ENCODE assay signal across 10 mouse cellular contexts in genomic region chrX:137019310-137019709, GRCm38 (mm10). TPM values are rescaled to one million over a fixed set of nuclear protein-coding genes. Genes with fewer than 3 reads are reported as not detected.
DNase-seq lines count a peak whose midpoint lies in the region; ATAC-seq and TF ChIP-seq lines count a peak whose summit lies in the region.
"Had no signal": no experiment of that assay in that cellular context is flagged by ENCODE, and none has a peak within 500 bp of the region (broad histone marks: within the 10 kb centered on the region; RNA-seq: fewer than 3 reads in every experiment).

No protein-coding gene starts in this region.

- H3K9ac ChIP-seq in forebrain, embryonic 14.5 days (ENCODE audit: low read length): no peak overlapping the region
- no peak overlapping the region for H3K9ac ChIP-seq in liver, embryonic 12.5 days
- no peak overlapping the region for H3K9ac ChIP-seq in neural tube, embryonic 14.5 days (replicated peaks; ENCODE audit: low read depth, low read length)
- H3K9ac ChIP-seq: embryonic facial prominence, embryonic 15.5 days had no signal

- H3K4me1 ChIP-seq in forebrain, embryonic 14.5 days (ENCODE audit: control insufficient read depth, insufficient read depth, low read length): no peaks in the 10 kb centered on the region
- H3K4me1 ChIP-seq in kidney, adult 2 months (ENCODE audit: control insufficient read depth, insufficient read depth, low read length): no peaks in the 10 kb centered on the region; the same call in 1 of the 2 replicates
- H3K4me1 ChIP-seq in liver, embryonic 12.5 days: no peaks in the 10 kb centered on the region
- no peaks in the 10 kb centered on the region for H3K4me1 ChIP-seq in neural tube, embryonic 14.5 days (ENCODE audit: control insufficient read depth, insufficient read depth, low read length)
- H3K4me1 ChIP-seq: embryonic facial prominence, embryonic 15.5 days; megakaryocyte, embryonic 14.5 days had no signal

- no peaks in the 10 kb centered on the region for H3K27me3 ChIP-seq in forebrain, embryonic 14.5 days (replicated peaks; ENCODE audit: control insufficient read depth, insufficient read depth, low read length)
- no peaks in the 10 kb centered on the region for H3K27me3 ChIP-seq in kidney, adult 2 months (replicated peaks; ENCODE audit: control insufficient read depth, insufficient read depth, low read length)
- H3K27me3 ChIP-seq in liver, embryonic 12.5 days (replicated peaks): no peaks in the 10 kb centered on the region
- no peaks in the 10 kb centered on the region for H3K27me3 ChIP-seq in neural tube, embryonic 14.5 days (ENCODE audit: control insufficient read depth, insufficient read depth, low read length)
- H3K27me3 ChIP-seq: embryonic facial prominence, embryonic 15.5 days had no signal

- no peak overlapping the region for H3K4me3 ChIP-seq in forebrain, embryonic 14.5 days (ENCODE audit: low read depth, low read length)
- no peak overlapping the region for H3K4me3 ChIP-seq in kidney, adult 2 months (ENCODE audit: insufficient read depth, low read depth, low read length)
- no peak overlapping the region for H3K4me3 ChIP-seq in liver, embryonic 12.5 days
- no peak overlapping the region for H3K4me3 ChIP-seq in neural tube, embryonic 14.5 days (ENCODE audit: low read depth, low read length)
- H3K4me3 ChIP-seq: embryonic facial prominence, embryonic 15.5 days; megakaryocyte, embryonic 14.5 days had no signal

- no peak overlapping the region for H3K27ac ChIP-seq in forebrain, embryonic 14.5 days (ENCODE audit: low read depth, low read length)
- H3K27ac ChIP-seq in kidney, adult 2 months (ENCODE audit: insufficient read depth, low read depth, low read length): no peak overlapping the region
- H3K27ac ChIP-seq in liver, embryonic 12.5 days: no peak overlapping the region
- H3K27ac ChIP-seq in neural tube, embryonic 14.5 days (ENCODE audit: low read depth, low read length): no peak overlapping the region
- H3K27ac ChIP-seq: embryonic facial prominence, embryonic 15.5 days had no signal

- TF ChIP-seq POLR2A in kidney, adult 2 months (IDR thresholded peaks at IDR 0.05; ENCODE audit: low read depth, low read length): no peak

- WGBS in forebrain, embryonic 14.5 days: 24% methylated on average over 1 of the region's 1 CpGs
- 4% methylated on average over 1 of the region's 1 CpGs for WGBS in kidney, adult 2 months
- 6% methylated on average over 1 of the region's 1 CpGs for WGBS in liver, embryonic 12.5 days (ENCODE audit: insufficient replicate concordance)
- 14% methylated on average over 1 of the region's 1 CpGs for WGBS in neural tube, embryonic 14.5 days

- no peaks in the 10 kb centered on the region for H3K9me3 ChIP-seq in forebrain, embryonic 14.5 days (replicated peaks; ENCODE audit: control insufficient read depth, low read length)
- H3K9me3 ChIP-seq in liver, embryonic 12.5 days (replicated peaks): no peaks in the 10 kb centered on the region
- no peaks in the 10 kb centered on the region for H3K9me3 ChIP-seq in neural tube, embryonic 14.5 days (ENCODE audit: control insufficient read depth, low read length)
- H3K9me3 ChIP-seq: embryonic facial prominence, embryonic 15.5 days; megakaryocyte, embryonic 14.5 days had no signal

- no peak overlapping the region for H3K4me2 ChIP-seq in forebrain, embryonic 14.5 days (ENCODE audit: low read length)
- no peak overlapping the region for H3K4me2 ChIP-seq in liver, embryonic 12.5 days
- no peak overlapping the region for H3K4me2 ChIP-seq in neural tube, embryonic 14.5 days (ENCODE audit: low read depth, low read length)
- H3K4me2 ChIP-seq: embryonic facial prominence, embryonic 15.5 days had no signal

- H3K36me3 ChIP-seq in forebrain, embryonic 14.5 days (ENCODE audit: control insufficient read depth, insufficient read depth, low read length): no peaks in the 10 kb centered on the region
- no peaks in the 10 kb centered on the region for H3K36me3 ChIP-seq in kidney, adult 2 months (ENCODE audit: control insufficient read depth, insufficient read depth, low read length)
- no peaks in the 10 kb centered on the region for H3K36me3 ChIP-seq in liver, embryonic 12.5 days
- H3K36me3 ChIP-seq in neural tube, embryonic 14.5 days (ENCODE audit: control insufficient read depth, insufficient read depth, low read length): no peaks in the 10 kb centered on the region
- H3K36me3 ChIP-seq: embryonic facial prominence, embryonic 15.5 days had no signal

- peak; percentile 55; the same call in 1 of the 2 replicates for ATAC-seq in forebrain, embryonic 14.5 days
- peak; percentile 55; the same call in 1 of the 2 replicates for ATAC-seq in liver, embryonic 12.5 days
- ATAC-seq in neural tube, embryonic 14.5 days (ENCODE audit: low read depth): peak; percentile 60; the same call in 1 of the 2 replicates

- DNase-seq in urinary bladder, adult 18-20 months (ENCODE audit: low spot score in 2 of 2): peak; percentile 8 to 20
- no peak for DNase-seq in urinary bladder, postnatal 10 days (ENCODE audit: low spot score)
- peak; percentile 56 for DNase-seq in c-Kit-positive CD71-positive TER-119-negative erythroid progenitor cells, embryonic 14.5 days (ENCODE audit: low read depth)
- DNase-seq in forebrain, embryonic 14.5 days (ENCODE audit: low spot score): peak; percentile 79
- DNase-seq in kidney, adult 2 months: peak; percentile 65
- peak; percentile 49 for DNase-seq in thymus, postnatal 25 days

- peak; percentile 46 for TF ChIP-seq CTCF in kidney, adult 2 months (conservative IDR thresholded peaks at IDR 0.05; ENCODE audit: insufficient read depth, insufficient read length, low read depth, low read length)

RNA-seq across cellular contexts. Expression of gene Slc25a53, which starts 18.8 kb away (rescaled TPM):
- 18.1 and 20.9 TPM in 2 replicates for polyA plus RNA-seq in forebrain, embryonic 14.5 days (2014; fragmentation: Nextera tagmentation; extraction: Ambion mirVana)
- 2.2 and 2.4 TPM in 2 replicates for polyA plus RNA-seq in kidney, adult 2 months (2012; rRNA removed)
- polyA plus RNA-seq in liver, embryonic 12.5 days (2016; fragmentation: Nextera tagmentation; extraction: Ambion mirVana): 2.8 and 2.9 TPM in 2 replicates
- polyA plus RNA-seq in neural tube, embryonic 14.5 days (2014; fragmentation: Nextera tagmentation; extraction: Ambion mirVana): 13.1 and 15.1 TPM in 2 replicates

RNA-seq across cellular contexts. Expression of gene Zcchc18, which starts 26.4 kb away (rescaled TPM):
- 281 and 313 TPM in 2 replicates for polyA plus RNA-seq in forebrain, embryonic 14.5 days (2014; fragmentation: Nextera tagmentation; extraction: Ambion mirVana)
- polyA plus RNA-seq in kidney, adult 2 months (2012; rRNA removed): 0.30 and 0.92 TPM in 2 replicates
- polyA plus RNA-seq in liver, embryonic 12.5 days (2016; fragmentation: Nextera tagmentation; extraction: Ambion mirVana): 0.67 and 0.91 TPM in 2 replicates
- 366 and 415 TPM in 2 replicates for polyA plus RNA-seq in neural tube, embryonic 14.5 days (2014; fragmentation: Nextera tagmentation; extraction: Ambion mirVana)

RNA-seq across cellular contexts. Expression of gene Fam199x, which starts 30.1 kb away (rescaled TPM):
- 6.0 and 7.4 TPM in 2 replicates for polyA plus RNA-seq in forebrain, embryonic 14.5 days (2014; fragmentation: Nextera tagmentation; extraction: Ambion mirVana)
- polyA plus RNA-seq in kidney, adult 2 months (2012; rRNA removed): 0.83 and 0.91 TPM in 2 replicates
- polyA plus RNA-seq in liver, embryonic 12.5 days (2016; fragmentation: Nextera tagmentation; extraction: Ambion mirVana): 2.1 and 2.2 TPM in 2 replicates
- 9.8 and 11.3 TPM in 2 replicates for polyA plus RNA-seq in neural tube, embryonic 14.5 days (2014; fragmentation: Nextera tagmentation; extraction: Ambion mirVana)

RNA-seq across cellular contexts. Expression of gene Tmsb15b1, which starts 42.6 kb away (rescaled TPM):
- polyA plus RNA-seq in forebrain, embryonic 14.5 days (2014; fragmentation: Nextera tagmentation; extraction: Ambion mirVana): 51.4 and 61.0 TPM in 2 replicates
- 0.83 and 1.0 TPM in 2 replicates for polyA plus RNA-seq in kidney, adult 2 months (2012; rRNA removed)
- polyA plus RNA-seq in liver, embryonic 12.5 days (2016; fragmentation: Nextera tagmentation; extraction: Ambion mirVana): 5.0 and 5.2 TPM in 2 replicates
- polyA plus RNA-seq in neural tube, embryonic 14.5 days (2014; fragmentation: Nextera tagmentation; extraction: Ambion mirVana): 40.9 and 45.1 TPM in 2 replicates

RNA-seq across cellular contexts. Expression of gene Tmsb15l, which starts 42.6 kb away (rescaled TPM):
- 10.8 and 11.9 TPM in 2 replicates for polyA plus RNA-seq in forebrain, embryonic 14.5 days (2014; fragmentation: Nextera tagmentation; extraction: Ambion mirVana)
- 1.2 and 2.0 TPM in 2 replicates for polyA plus RNA-seq in kidney, adult 2 months (2012; rRNA removed)
- polyA plus RNA-seq in liver, embryonic 12.5 days (2016; fragmentation: Nextera tagmentation; extraction: Ambion mirVana): 0.29 and 0.74 TPM in 2 replicates
- 12.4 and 12.6 TPM in 2 replicates for polyA plus RNA-seq in neural tube, embryonic 14.5 days (2014; fragmentation: Nextera tagmentation; extraction: Ambion mirVana)

Comparison
In these comparisons a context has a peak if more than half of its experiments do, and no peak if none do; other contexts are left out.
1. RNA of gene Zcchc18, which starts 26.4 kb away (polyA plus RNA-seq): 366 to 415 TPM in neural tube, embryonic 14.5 days and 281 to 313 TPM in forebrain, embryonic 14.5 days; 0.30 to 0.92 TPM in kidney, adult 2 months and 0.67 to 0.91 TPM in liver, embryonic 12.5 days; every median in the first group is over 100 times any median in the second.
2. Peak in every context shown above with its lines, with median percentiles within 50 percentile points of each other: ATAC-seq.